Mouse (Mus musculus) limb, embryonic 13.5 days (tissue): Measurements from ENCODE around the gene Rcor2. TPM values are rescaled to one million over a fixed set of nuclear protein-coding genes. Genes with fewer than 3 reads are reported as not detected.

ENCODE experiments used
- ATAC-seq: fragments of 200-750 bp; cut with Nextera tagmentation; 2 replicates; pipeline ENCODE4 v1.8.0; 2017; ENCODE audit warnings: low read depth, moderate number of reproducible peaks, moderate TSS enrichment; ENCODE audit not compliant: low FRiP score
- H3K27ac ChIP-seq: fragments of 300-500 bp; sonication (generic); 2 replicates; pipeline ENCODE4 v1.5.1; 2015; ENCODE audit warnings: inconsistent platforms, mild to moderate bottlenecking, moderate library complexity
- H3K27me3 ChIP-seq: fragments of 300-500 bp; sonication (generic); 2 replicates; pipeline ENCODE4 v1.6.1; 2015; ENCODE audit warnings: mild to moderate bottlenecking, inconsistent platforms
- H3K36me3 ChIP-seq: fragments of 300-500 bp; sonication (generic); 2 replicates; pipeline ENCODE4 v1.6.1; 2015; ENCODE audit warnings: inconsistent platforms, mild to moderate bottlenecking, moderate library complexity
- H3K4me1 ChIP-seq: fragments of 300-500 bp; sonication (generic); 2 replicates; pipeline ENCODE4 v1.6.1; 2015; ENCODE audit warnings: inconsistent platforms
- H3K4me2 ChIP-seq: fragments of 300-500 bp; sonication (generic); replicated peaks from 2 replicates; pipeline ENCODE4 v1.6.1; 2015; ENCODE audit warnings: inconsistent platforms, mild to moderate bottlenecking, moderate library complexity
- H3K4me3 ChIP-seq: fragments of 300-500 bp; sonication (generic); 2 replicates; pipeline ENCODE4 v1.5.1; 2015; ENCODE audit warnings: moderate library complexity, mild to moderate bottlenecking, inconsistent platforms
- H3K9ac ChIP-seq: fragments of 300-500 bp; sonication (generic); 2 replicates; pipeline ENCODE4 v1.6.1; 2015; ENCODE audit warnings: mild to moderate bottlenecking, inconsistent platforms
- H3K9me3 ChIP-seq: fragments of 300-500 bp; sonication (generic); 2 replicates; pipeline ENCODE4 v1.6.1; 2016; ENCODE audit warnings: inconsistent platforms
- WGBS: fragments of 180-500 bp; shearing (Covaris S2); methylation state at CpG from one replicate; pipeline ENCODE4 v1.1.7; 2015; 5-methylcytosine and 5-hydroxymethylcytosine counted together
- polyA plus RNA-seq: library from polyadenylated mRNA; unstranded; fragments of >200 nt; fragmentation: Nextera tagmentation; extraction: Ambion mirVana; gene quantifications from 2 replicates; pipeline ENCODE4 v1.2.1, GENCODE M21; 2015

Gene Rcor2
- polyA plus RNA-seq, 1 experiment from 2014 or later, result 25.0 TPM

- H3K36me3 ChIP-seq, result peaks cover 11% of the 10 kb centered on the region; the same call in 1 of the 2 replicates
- no peak for ATAC-seq
- no peak overlapping the region for H3K9ac ChIP-seq
- H3K4me3 ChIP-seq, result no peak overlapping the region
- 85% methylated on average over 7 of the region's 7 CpGs for WGBS
- H3K27me3 ChIP-seq, result no peaks in the 10 kb centered on the region
- no peaks in the 10 kb centered on the region for H3K9me3 ChIP-seq
- peaks cover 9% of the 10 kb centered on the region for H3K4me1 ChIP-seq
- no peak overlapping the region for H3K4me2 ChIP-seq
- H3K27ac ChIP-seq, result no peak overlapping the region
These were observed 34.7 kb downstream of the Rcor2 start for GRCm38 (mm10) chr19:7301647-7302492.

- no peak overlapping the region for H3K9ac ChIP-seq
- peaks cover 11% of the 10 kb centered on the region; the same call in 1 of the 2 replicates for H3K36me3 ChIP-seq
- peaks cover 14% of the 10 kb centered on the region for H3K4me1 ChIP-seq
- H3K4me3 ChIP-seq, result no peak overlapping the region
- ATAC-seq, result no peak
- H3K27ac ChIP-seq, result no peak overlapping the region
- H3K9me3 ChIP-seq, result no peaks in the 10 kb centered on the region
- 61% methylated on average over 1 of the region's 1 CpGs for WGBS
- no peak overlapping the region for H3K4me2 ChIP-seq
- no peaks in the 10 kb centered on the region for H3K27me3 ChIP-seq
These were observed 35.3 kb downstream of the Rcor2 start for GRCm38 (mm10) chr19:7302493-7302797.

GRCm38 (mm10) chr19:7303796-7304195 lies 36.7 kb downstream of the Rcor2 start:
- H3K27ac ChIP-seq, result no peak overlapping the region
- peaks cover 10% of the 10 kb centered on the region for H3K36me3 ChIP-seq
- 73% methylated on average over 6 of the region's 6 CpGs for WGBS
- no peak overlapping the region for H3K4me2 ChIP-seq
- H3K4me1 ChIP-seq, result peaks cover 27% of the 10 kb centered on the region
- no peaks in the 10 kb centered on the region for H3K27me3 ChIP-seq
- ATAC-seq, result no peak
- H3K4me3 ChIP-seq, result no peak overlapping the region
- H3K9me3 ChIP-seq, result no peaks in the 10 kb centered on the region
- no peak overlapping the region for H3K9ac ChIP-seq

GRCm38 (mm10) chr19:7304801-7305200 lies 37.7 kb downstream of the Rcor2 start:
- Histone ChIP-seq H3K4me3 (no peak overlapping the region), H3K4me2 (no peak overlapping the region), H3K36me3 (peaks cover 4% of the 10 kb centered on the region), H3K27me3 (no peaks in the 10 kb centered on the region), H3K27ac (peak overlapping the region; percentile 28; the same call in 1 of the 2 replicates), H3K9ac (no peak overlapping the region), H3K9me3 (no peaks in the 10 kb centered on the region), H3K4me1 (peaks cover 36% of the 10 kb centered on the region)
- ATAC-seq, result no peak
- 70% methylated on average over 2 of the region's 2 CpGs for WGBS

- Histone ChIP-seq H3K4me1 (peaks cover 44% of the 10 kb centered on the region), H3K4me2 (no peak overlapping the region), H3K36me3 (no peaks in the 10 kb centered on the region; the same call in none of the 2 replicates), H3K27ac (0 out of 2 replicates have a peak overlapping the region, but pooled peaks have one; percentile 39), H3K9ac (no peak overlapping the region), H3K9me3 (no peaks in the 10 kb centered on the region), H3K27me3 (no peaks in the 10 kb centered on the region), H3K4me3 (no peak overlapping the region)
- WGBS, result 81% methylated on average over 10 of the region's 11 CpGs
- ATAC-seq, result no peak
These were observed 38.5 kb downstream of the Rcor2 start for GRCm38 (mm10) chr19:7305380-7306310.

- H3K9me3 ChIP-seq, result no peaks in the 10 kb centered on the region
- no peaks in the 10 kb centered on the region for H3K27me3 ChIP-seq
- no peak overlapping the region for H3K4me2 ChIP-seq
- H3K27ac ChIP-seq, result no peak overlapping the region
- no peak for ATAC-seq
- H3K4me1 ChIP-seq, result peaks cover 57% of the 10 kb centered on the region
- H3K9ac ChIP-seq, result no peak overlapping the region
- no peak overlapping the region for H3K4me3 ChIP-seq
- no peaks in the 10 kb centered on the region; the same call in none of the 2 replicates for H3K36me3 ChIP-seq
- WGBS, result 77% methylated on average over 3 of the region's 3 CpGs
These were observed 39.8 kb downstream of the Rcor2 start for GRCm38 (mm10) chr19:7306968-7307367.

GRCm38 (mm10) chr19:7307995-7308770 lies 41.1 kb downstream of the Rcor2 start:
- Histone ChIP-seq H3K36me3 (no peaks in the 10 kb centered on the region; the same call in none of the 2 replicates), H3K4me3 (no peak overlapping the region), H3K27me3 (no peaks in the 10 kb centered on the region), H3K4me2 (no peak overlapping the region), H3K9me3 (no peaks in the 10 kb centered on the region), H3K9ac (0 out of 2 replicates have a peak overlapping the region, but pooled peaks have one; percentile 3), H3K4me1 (peaks cover 57% of the 10 kb centered on the region), H3K27ac (peak overlapping the region; percentile 22; the same call in 1 of the 2 replicates)
- 58% methylated on average over 8 of the region's 8 CpGs for WGBS
- no peak for ATAC-seq

- H3K4me3 ChIP-seq, result no peak overlapping the region
- no peak overlapping the region for H3K27ac ChIP-seq
- H3K4me2 ChIP-seq, result no peak overlapping the region
- 74% methylated on average over 2 of the region's 2 CpGs for WGBS
- peaks cover 61% of the 10 kb centered on the region for H3K4me1 ChIP-seq
- ATAC-seq, result no peak
- no peaks in the 10 kb centered on the region; the same call in none of the 2 replicates for H3K36me3 ChIP-seq
- no peaks in the 10 kb centered on the region for H3K27me3 ChIP-seq
- no peak overlapping the region; the same call in 1 of the 2 replicates for H3K9ac ChIP-seq
- H3K9me3 ChIP-seq, result no peaks in the 10 kb centered on the region
These were observed 42.7 kb downstream of the Rcor2 start for GRCm38 (mm10) chr19:7309738-7310330.

- Histone ChIP-seq H3K9ac (peak overlapping the region; percentile 31; the same call in 1 of the 2 replicates), H3K27ac (peak overlapping the region; percentile 39), H3K4me3 (no peak overlapping the region), H3K27me3 (no peaks in the 10 kb centered on the region), H3K36me3 (no peaks in the 10 kb centered on the region; the same call in none of the 2 replicates), H3K4me2 (peak overlapping the region; percentile 28; the same call in 1 of the 2 replicates), H3K9me3 (no peaks in the 10 kb centered on the region), H3K4me1 (peaks cover 58% of the 10 kb centered on the region)
- WGBS, result 16% methylated on average over 5 of the region's 5 CpGs
- ATAC-seq, result peak; percentile 45; the same call in 1 of the 2 replicates
These were observed 43.6 kb downstream of the Rcor2 start for GRCm38 (mm10) chr19:7310704-7311103.

- H3K27ac ChIP-seq, result peak overlapping the region; percentile 39
These were observed 44.2 kb downstream of the Rcor2 start for GRCm38 (mm10) chr19:7311306-7311705.

GRCm38 (mm10) chr19:7313660-7314059 lies 46.5 kb downstream of the Rcor2 start:
- ATAC-seq, result no peak
- H3K9ac ChIP-seq, result no peak overlapping the region
- WGBS, result 86% methylated on average over 2 of the region's 2 CpGs
- peaks cover 39% of the 10 kb centered on the region for H3K4me1 ChIP-seq
- no peak overlapping the region for H3K4me3 ChIP-seq
- H3K9me3 ChIP-seq, result no peaks in the 10 kb centered on the region
- H3K27ac ChIP-seq, result no peak overlapping the region
- no peaks in the 10 kb centered on the region for H3K36me3 ChIP-seq
- no peaks in the 10 kb centered on the region for H3K27me3 ChIP-seq
- H3K4me2 ChIP-seq, result no peak overlapping the region

More at GRCm38 (mm10) chr19:7311306-7311705, 44.2 kb downstream of the Rcor2 start:
- H3K9ac ChIP-seq, result no peak overlapping the region
- no peak overlapping the region for H3K4me3 ChIP-seq
- H3K4me1 ChIP-seq, result peaks cover 58% of the 10 kb centered on the region
- H3K4me2 ChIP-seq, result no peak overlapping the region
- no peaks in the 10 kb centered on the region; the same call in 1 of the 2 replicates for H3K36me3 ChIP-seq
- no peaks in the 10 kb centered on the region for H3K27me3 ChIP-seq
- no peak for ATAC-seq
- WGBS, result 45% methylated on average over 10 of the region's 10 CpGs
- H3K9me3 ChIP-seq, result no peaks in the 10 kb centered on the region
